Mouse (Mus musculus): Measurements from ENCODE around the gene P4htm. TPM values are rescaled to one million over a fixed set of nuclear protein-coding genes. Genes with fewer than 3 reads are reported as not detected.

The P4htm gene
- polyA plus RNA-seq (2015; fragmentation: Nextera tagmentation; extraction: Ambion mirVana) = 36.4 and 44.2 TPM in 2 replicates

DNA sequence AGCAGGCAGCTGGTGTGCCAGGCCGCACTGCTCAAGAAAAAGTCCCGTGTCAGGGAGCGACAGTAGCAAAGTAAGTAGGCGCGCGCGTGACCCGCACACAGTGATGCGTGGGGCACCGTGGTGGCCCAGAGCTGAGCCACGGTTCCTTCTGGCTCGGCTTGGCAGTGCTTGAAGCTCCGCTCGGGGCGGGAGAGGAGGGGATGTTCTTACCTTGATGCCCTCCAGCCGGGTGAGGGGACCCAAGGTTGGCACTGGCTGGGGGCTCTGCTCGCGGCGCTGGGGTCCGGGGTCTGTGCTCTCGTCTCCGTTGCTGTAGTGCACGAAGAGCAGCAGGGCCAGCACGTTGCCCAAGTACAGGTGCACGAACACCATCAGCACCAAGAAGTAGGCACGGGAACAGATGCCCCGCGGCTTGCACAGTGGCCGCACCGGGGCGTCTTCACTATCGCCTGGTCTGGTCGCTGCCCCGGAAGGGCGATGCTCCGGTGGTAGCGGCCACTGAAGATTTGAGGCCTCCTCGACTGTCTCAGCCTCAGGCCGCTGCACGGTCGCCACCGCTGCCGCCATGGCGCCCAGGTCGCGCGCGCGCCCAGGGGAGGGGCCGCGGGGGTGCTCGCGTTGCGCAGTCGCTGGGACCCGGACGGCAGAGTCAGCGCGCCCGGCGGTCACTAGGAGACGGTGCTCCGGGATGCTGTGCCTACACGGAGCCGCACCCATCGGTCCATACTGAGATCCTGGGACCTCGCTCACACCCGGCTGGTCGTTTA, at the start of gene P4htm:
Gene P4htm (minus strand): TSS at position 670 of the 767 bp plus-strand sequence.
- Histone ChIP-seq H3K9ac (replicated peaks) (peak within 1 kb of the TSS; percentile 80), H3K4me1 (peaks cover 20% of the 10 kb centered on the region), H3K9me3 (replicated peaks) (no peaks in the 10 kb centered on the region), H3K36me3 (peaks cover 3% of the 10 kb centered on the region; the same call in 1 of the 2 replicates), H3K4me3 (replicated peaks) (peak within 1 kb of the TSS; percentile 72), H3K4me2 (peak within 1 kb of the TSS; percentile 83), H3K27me3 (replicated peaks) (no peaks in the 10 kb centered on the region), H3K27ac (replicated peaks) (peak within 1 kb of the TSS; percentile 85)
- peak; percentile 91 for ATAC-seq (ENCODE audit: low FRiP score)
- WGBS = under 1% methylated on average over 68 of the region's 69 CpGs

DNA sequence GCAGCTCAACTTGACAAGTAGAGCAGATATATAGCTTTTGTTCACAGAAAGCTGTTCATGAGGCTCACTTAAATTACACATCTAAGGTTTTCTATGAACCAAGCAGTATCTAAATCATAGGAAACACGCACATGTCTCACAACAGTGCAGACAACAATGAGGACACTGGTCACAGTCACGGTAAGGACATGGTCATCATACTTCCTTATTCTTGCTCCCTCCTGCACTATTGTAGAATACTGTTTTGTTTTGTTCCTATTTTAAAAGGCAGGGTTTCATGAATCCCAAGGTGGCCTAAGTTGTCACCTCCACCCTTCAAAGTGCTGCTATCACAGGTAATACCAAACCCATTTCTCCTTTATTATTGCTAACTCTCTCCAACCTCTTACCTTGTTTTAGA, 42.4 kb upstream of the P4htm start:
- peaks cover 22% of the 10 kb centered on the region for H3K36me3 ChIP-seq
- no peak overlapping the region for H3K27ac ChIP-seq (replicated peaks)
- H3K4me2 ChIP-seq = no peak overlapping the region
- no peaks in the 10 kb centered on the region for H3K4me1 ChIP-seq
- H3K27me3 ChIP-seq (replicated peaks) = no peaks in the 10 kb centered on the region
- H3K9ac ChIP-seq (replicated peaks) = no peak overlapping the region
- no peak overlapping the region for H3K4me3 ChIP-seq (replicated peaks)
- no peak for ATAC-seq (ENCODE audit: low FRiP score)
- no peaks in the 10 kb centered on the region for H3K9me3 ChIP-seq (replicated peaks)
- 80% methylated on average over 2 of the region's 2 CpGs for WGBS

DNA sequence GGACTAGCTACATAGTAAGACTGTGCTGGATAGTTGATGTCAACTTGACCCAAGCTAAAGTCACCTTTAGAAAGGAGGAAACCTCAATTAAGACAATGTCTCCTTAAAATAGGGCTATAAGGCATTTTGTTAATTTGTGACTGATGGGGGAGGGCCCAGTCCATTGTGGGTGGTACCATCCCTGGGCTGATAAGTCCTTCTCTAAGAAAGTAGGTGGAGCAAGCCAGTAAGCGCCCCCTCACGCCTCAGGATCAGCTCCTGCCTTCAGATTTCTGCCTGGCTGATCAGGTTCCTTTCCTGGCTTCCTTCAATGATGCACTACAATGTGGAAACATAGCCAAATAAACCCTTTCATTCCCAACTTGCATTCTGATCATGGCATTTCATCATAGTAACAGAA, 37.9 kb upstream of the P4htm start:
- whole genome bisulfite sequencing = 88% methylated on average over 2 of the region's 2 CpGs
- peaks cover 5% of the 10 kb centered on the region for H3K36me3 ChIP-seq
- H3K4me1 ChIP-seq = no peaks in the 10 kb centered on the region
- no peak overlapping the region for H3K9ac ChIP-seq (replicated peaks)
- H3K27me3 ChIP-seq (replicated peaks) = no peaks in the 10 kb centered on the region
- no peaks in the 10 kb centered on the region for H3K9me3 ChIP-seq (replicated peaks)
- no peak overlapping the region for H3K4me2 ChIP-seq
- no peak for ATAC-seq (ENCODE audit: low FRiP score)
- no peak overlapping the region for H3K27ac ChIP-seq (replicated peaks)
- no peak overlapping the region for H3K4me3 ChIP-seq (replicated peaks)

DNA sequence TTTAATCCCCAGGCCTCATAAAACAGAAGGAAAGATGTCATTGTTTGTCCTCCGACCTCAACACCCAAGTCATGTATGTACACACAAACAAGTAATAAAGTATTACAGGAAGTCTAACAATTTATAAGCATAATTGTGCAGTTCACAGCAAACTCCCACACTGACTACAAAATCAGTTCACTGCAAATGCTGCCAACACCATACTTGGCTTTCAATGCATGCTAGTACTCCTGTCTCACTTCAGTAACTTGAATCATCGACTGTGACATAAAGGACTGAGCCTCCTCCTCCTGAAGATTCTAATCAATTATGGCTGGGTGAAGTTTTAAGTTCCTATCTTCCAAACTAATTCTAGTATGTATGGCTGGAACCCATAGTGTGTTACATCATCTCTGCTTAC, 36.4 kb upstream of the P4htm start:
- no peak overlapping the region for H3K4me2 ChIP-seq
- H3K27ac ChIP-seq (replicated peaks) = no peak overlapping the region
- no peaks in the 10 kb centered on the region for H3K4me1 ChIP-seq
- 78% methylated on average over 2 of the region's 2 CpGs for whole genome bisulfite sequencing
- H3K4me3 ChIP-seq (replicated peaks) = no peak overlapping the region
- ATAC-seq (ENCODE audit: low FRiP score) = no peak
- no peak overlapping the region for H3K9ac ChIP-seq (replicated peaks)
- no peaks in the 10 kb centered on the region for H3K9me3 ChIP-seq (replicated peaks)
- no peaks in the 10 kb centered on the region for H3K27me3 ChIP-seq (replicated peaks)
- peaks cover 4% of the 10 kb centered on the region; the same call in 1 of the 2 replicates for H3K36me3 ChIP-seq

DNA sequence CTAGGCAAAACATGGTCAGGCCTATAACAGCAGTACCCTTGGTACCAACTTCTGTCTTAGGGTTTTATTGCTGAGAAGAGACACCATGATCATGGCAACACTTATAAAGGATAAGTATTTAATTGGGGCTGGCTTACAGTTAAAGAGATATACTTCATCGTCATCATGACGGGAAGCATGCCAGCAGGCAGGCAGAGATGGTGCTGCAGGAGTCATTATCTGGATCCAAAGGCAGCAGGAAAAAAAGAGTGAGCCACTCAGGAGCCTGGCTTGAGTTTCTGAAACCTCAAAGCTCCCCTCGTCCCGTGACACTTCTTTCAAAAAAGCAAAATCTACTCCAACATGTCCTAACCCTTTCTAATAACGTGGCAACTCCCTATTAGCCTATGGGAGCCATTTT, 34.9 kb upstream of the P4htm start:
- Histone ChIP-seq H3K4me2 (no peak overlapping the region), H3K27me3 (replicated peaks) (no peaks in the 10 kb centered on the region), H3K27ac (replicated peaks) (no peak overlapping the region), H3K9ac (replicated peaks) (no peak overlapping the region), H3K4me3 (replicated peaks) (no peak overlapping the region), H3K9me3 (replicated peaks) (no peaks in the 10 kb centered on the region), H3K36me3 (peaks cover 4% of the 10 kb centered on the region; the same call in 1 of the 2 replicates), H3K4me1 (no peaks in the 10 kb centered on the region)
- ATAC-seq (ENCODE audit: low FRiP score) = no peak
- WGBS = 82% methylated on average over 5 of the region's 5 CpGs

DNA sequence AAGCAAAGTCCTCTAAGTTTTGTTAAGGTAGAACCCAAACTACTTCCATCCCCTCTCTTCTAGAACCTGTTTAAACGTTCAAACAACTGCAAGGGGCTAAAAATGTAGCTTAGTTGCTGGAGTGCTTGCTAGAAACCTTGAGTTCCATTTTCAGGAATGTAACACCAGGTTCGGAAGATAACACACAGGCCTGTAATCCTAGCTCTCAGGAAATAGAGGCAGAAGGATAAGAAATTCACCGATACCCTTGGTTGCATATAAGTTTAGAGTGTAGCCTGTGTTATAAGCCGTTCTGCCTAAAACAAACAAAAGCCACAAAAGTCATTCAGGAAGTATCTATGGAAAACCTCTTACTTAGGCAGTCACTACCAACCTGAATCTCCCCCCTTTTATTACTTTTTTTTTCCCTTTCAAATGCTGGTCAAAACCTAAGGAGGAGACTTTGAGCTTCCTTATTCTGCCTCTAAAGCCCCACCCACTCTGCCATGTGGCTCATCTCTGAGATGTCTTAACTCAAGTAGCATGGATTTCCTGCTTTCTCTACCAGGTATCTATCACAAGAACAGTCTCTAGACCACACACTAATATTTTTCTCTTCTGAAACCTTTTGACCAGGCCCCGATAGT, 34.3 kb upstream of the P4htm start:
- Histone ChIP-seq H3K9ac (replicated peaks) (no peak overlapping the region), H3K9me3 (replicated peaks) (no peaks in the 10 kb centered on the region), H3K4me1 (no peaks in the 10 kb centered on the region), H3K27me3 (replicated peaks) (no peaks in the 10 kb centered on the region), H3K4me3 (replicated peaks) (no peak overlapping the region), H3K4me2 (no peak overlapping the region), H3K36me3 (peaks cover 4% of the 10 kb centered on the region; the same call in 1 of the 2 replicates), H3K27ac (replicated peaks) (no peak overlapping the region)
- 96% methylated on average over 5 of the region's 5 CpGs for WGBS
- ATAC-seq (ENCODE audit: low FRiP score) = no peak

DNA sequence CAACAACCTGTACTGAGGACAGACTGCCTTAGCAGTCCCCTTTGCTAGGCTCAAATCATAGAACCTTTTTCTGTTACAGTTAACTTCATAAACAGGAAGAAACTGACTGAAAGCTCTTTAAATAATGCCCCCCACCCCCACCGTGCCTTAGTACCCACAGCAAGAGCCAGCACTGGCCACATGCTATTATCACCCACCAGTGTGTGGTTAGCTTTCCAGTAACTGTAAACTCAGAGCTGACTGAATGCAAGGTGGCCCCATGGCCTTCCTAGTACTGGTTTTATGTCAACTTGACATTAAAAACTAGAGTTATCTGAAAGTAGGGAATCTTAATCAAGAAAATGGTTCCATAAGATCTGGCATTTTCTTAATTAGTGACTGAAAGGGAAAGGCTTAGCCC, 33.2 kb upstream of the P4htm start:
- H3K4me3 ChIP-seq (replicated peaks) = no peak overlapping the region
- no peak overlapping the region for H3K27ac ChIP-seq (replicated peaks)
- 84% methylated on average over 1 of the region's 1 CpGs for WGBS
- H3K27me3 ChIP-seq (replicated peaks) = no peaks in the 10 kb centered on the region
- no peaks in the 10 kb centered on the region for H3K4me1 ChIP-seq
- ATAC-seq (ENCODE audit: low FRiP score) = no peak
- no peak overlapping the region for H3K4me2 ChIP-seq
- H3K9me3 ChIP-seq (replicated peaks) = no peaks in the 10 kb centered on the region
- H3K9ac ChIP-seq (replicated peaks) = no peak overlapping the region
- H3K36me3 ChIP-seq = peaks cover 4% of the 10 kb centered on the region; the same call in 1 of the 2 replicates

DNA sequence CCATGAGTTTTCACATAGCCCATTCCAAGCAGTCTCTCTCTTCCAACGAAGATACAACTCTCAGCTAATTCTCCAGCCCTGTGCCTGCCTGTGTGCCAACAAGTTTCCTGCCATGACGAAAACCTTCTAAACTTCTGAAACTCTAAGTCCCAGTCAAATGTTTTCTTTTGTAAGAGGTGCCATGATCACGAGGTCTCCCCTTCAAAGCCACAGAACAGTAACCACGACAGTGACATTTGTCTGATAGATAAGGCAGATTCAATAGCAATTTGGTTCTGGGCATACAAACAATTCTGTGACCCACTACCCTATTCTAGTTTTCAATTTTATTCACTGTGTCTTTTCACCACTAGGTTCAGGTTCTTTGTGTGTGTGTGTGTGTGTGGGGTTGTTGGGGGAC, 30.7 kb upstream of the P4htm start:
- no peak overlapping the region for H3K4me3 ChIP-seq (replicated peaks)
- H3K9ac ChIP-seq (replicated peaks) = no peak overlapping the region
- H3K4me1 ChIP-seq = no peaks in the 10 kb centered on the region
- WGBS = 82% methylated on average over 4 of the region's 4 CpGs
- no peaks in the 10 kb centered on the region; the same call in 1 of the 2 replicates for H3K36me3 ChIP-seq
- ATAC-seq (ENCODE audit: low FRiP score) = no peak
- H3K27me3 ChIP-seq (replicated peaks) = no peaks in the 10 kb centered on the region
- H3K27ac ChIP-seq (replicated peaks) = no peak overlapping the region
- H3K9me3 ChIP-seq (replicated peaks) = no peaks in the 10 kb centered on the region
- H3K4me2 ChIP-seq = no peak overlapping the region

DNA sequence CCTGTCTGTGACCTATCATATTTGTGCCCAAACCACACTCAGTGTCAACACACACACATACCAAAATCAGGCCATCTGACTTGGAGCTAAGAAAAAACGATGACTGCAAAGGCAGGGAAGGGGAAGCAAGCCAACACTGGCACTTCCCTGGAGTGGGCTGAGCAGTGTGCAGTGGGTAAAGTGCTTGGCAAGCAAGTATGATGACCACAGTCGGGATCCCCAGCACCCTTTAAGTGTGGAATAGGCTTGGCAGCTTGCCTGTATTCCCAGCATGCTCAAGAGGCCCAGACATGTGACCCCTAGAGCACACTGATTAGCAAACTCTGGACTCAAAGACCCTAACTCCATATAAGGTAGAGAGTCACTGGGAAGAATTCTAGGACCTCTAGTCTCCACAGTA, 29.0 kb upstream of the P4htm start:
- ATAC-seq (ENCODE audit: low FRiP score) = no peak
- WGBS = 62% methylated on average over 2 of the region's 2 CpGs
- Histone ChIP-seq H3K36me3 (no peaks in the 10 kb centered on the region; the same call in 1 of the 2 replicates), H3K4me3 (replicated peaks) (no peak overlapping the region), H3K9ac (replicated peaks) (no peak overlapping the region), H3K4me2 (no peak overlapping the region), H3K9me3 (replicated peaks) (no peaks in the 10 kb centered on the region), H3K4me1 (no peaks in the 10 kb centered on the region), H3K27ac (replicated peaks) (no peak overlapping the region), H3K27me3 (replicated peaks) (no peaks in the 10 kb centered on the region)

DNA sequence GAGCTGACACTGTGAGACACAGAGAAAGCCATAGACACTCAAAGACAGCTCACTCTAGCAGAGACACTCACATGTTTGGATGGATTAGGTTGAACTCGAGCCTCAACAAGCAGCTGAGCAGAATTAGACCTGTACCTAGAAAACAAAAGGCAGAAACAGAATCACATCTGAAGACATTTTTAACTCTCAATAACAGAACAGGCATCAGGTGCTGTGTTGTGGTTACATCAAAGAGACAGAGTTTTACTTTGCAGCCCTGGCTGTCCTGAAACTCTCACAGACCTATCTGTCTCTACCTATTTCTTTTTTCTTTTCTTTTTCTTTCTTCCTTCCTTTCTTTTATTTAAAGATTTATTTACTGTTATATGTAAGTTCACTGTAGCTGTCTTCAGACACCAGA, 19.8 kb upstream of the P4htm start:
- Histone ChIP-seq H3K9me3 (replicated peaks) (no peaks in the 10 kb centered on the region), H3K4me1 (no peaks in the 10 kb centered on the region), H3K27ac (replicated peaks) (no peak overlapping the region), H3K27me3 (replicated peaks) (no peaks in the 10 kb centered on the region), H3K4me3 (replicated peaks) (no peak overlapping the region), H3K4me2 (no peak overlapping the region), H3K9ac (replicated peaks) (no peak overlapping the region), H3K36me3 (peaks cover 60% of the 10 kb centered on the region)
- WGBS = 90% methylated on average over 1 of the region's 1 CpGs
- no peak for ATAC-seq (ENCODE audit: low FRiP score)

DNA sequence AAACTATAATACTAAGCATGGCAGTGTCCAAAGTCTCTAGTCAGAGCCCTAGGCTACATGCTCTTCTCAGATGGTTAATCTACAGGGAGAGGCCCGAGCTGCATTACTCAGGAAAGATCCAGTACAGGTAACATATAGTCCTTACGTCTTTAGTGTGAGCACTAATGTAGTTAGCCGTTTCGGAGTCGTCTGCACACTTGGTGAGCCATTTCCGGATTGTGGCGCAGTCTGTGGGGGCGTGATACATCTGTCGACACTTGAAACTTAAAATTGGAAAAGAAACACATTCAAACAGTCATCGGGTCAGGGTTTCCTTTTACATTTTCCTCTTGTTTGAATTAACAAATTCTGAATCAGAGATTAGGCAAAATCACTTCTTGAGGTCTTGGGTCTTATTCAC, 14.0 kb upstream of the P4htm start:
- H3K9me3 ChIP-seq (replicated peaks) = no peaks in the 10 kb centered on the region
- H3K27me3 ChIP-seq (replicated peaks) = no peaks in the 10 kb centered on the region
- H3K4me1 ChIP-seq = no peaks in the 10 kb centered on the region
- H3K36me3 ChIP-seq = peaks cover 87% of the 10 kb centered on the region
- H3K4me2 ChIP-seq = no peak overlapping the region
- no peak overlapping the region for H3K9ac ChIP-seq (replicated peaks)
- no peak for ATAC-seq (ENCODE audit: low FRiP score)
- 96% methylated on average over 10 of the region's 10 CpGs for WGBS
- H3K27ac ChIP-seq (replicated peaks) = no peak overlapping the region
- H3K4me3 ChIP-seq (replicated peaks) = no peak overlapping the region

DNA sequence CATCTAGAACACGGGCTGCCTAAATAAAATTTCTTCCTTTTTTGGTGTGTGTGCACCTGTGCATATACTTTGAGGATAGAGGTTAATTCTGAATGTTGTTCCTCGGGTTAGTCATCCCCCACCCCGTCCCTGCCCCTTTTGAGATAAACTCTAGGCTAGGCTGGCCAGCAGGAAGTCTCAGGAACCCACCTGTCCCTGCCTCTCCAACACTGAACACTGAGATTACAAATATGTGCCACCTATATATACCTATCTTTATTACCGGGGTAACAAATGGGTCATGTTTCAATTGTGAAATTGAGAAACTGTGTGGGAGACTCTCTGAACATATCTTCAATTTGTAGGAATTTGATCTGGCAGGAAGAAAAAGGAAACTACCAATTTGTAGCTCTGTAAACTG, 11.4 kb upstream of the P4htm start:
- Histone ChIP-seq H3K9ac (replicated peaks) (no peak overlapping the region), H3K27ac (replicated peaks) (no peak overlapping the region), H3K27me3 (replicated peaks) (no peaks in the 10 kb centered on the region), H3K4me2 (no peak overlapping the region), H3K36me3 (peaks cover 96% of the 10 kb centered on the region), H3K4me1 (no peaks in the 10 kb centered on the region), H3K9me3 (replicated peaks) (no peaks in the 10 kb centered on the region), H3K4me3 (replicated peaks) (no peak overlapping the region)
- ATAC-seq (ENCODE audit: low FRiP score) = no peak
- 98% methylated on average over 4 of the region's 4 CpGs for WGBS

All from neural tube, embryonic 15.5 days (tissue).